Mouse (Mus musculus) CD8-positive naive resting alpha-beta T cell, adult 2 months (primary cell): ENCODE data around the gene Col15a1.

Experiments
- DNase-seq, 2 experiments: peaks; one replicate each; pipeline ENCODE4 v3.0.0; 2022; ENCODE audit warnings: low read depth in 2 of 2, low spot score in 2 of 2

The Col15a1 gene

GRCm38 (mm10) chr4:47347022-47347421 lies 139.1 kb downstream of the Col15a1 start:
- no peak for DNase-seq

GRCm38 (mm10) chr4:47349759-47350158 lies 141.8 kb downstream of the Col15a1 start:
- no peak for DNase-seq

DNA sequence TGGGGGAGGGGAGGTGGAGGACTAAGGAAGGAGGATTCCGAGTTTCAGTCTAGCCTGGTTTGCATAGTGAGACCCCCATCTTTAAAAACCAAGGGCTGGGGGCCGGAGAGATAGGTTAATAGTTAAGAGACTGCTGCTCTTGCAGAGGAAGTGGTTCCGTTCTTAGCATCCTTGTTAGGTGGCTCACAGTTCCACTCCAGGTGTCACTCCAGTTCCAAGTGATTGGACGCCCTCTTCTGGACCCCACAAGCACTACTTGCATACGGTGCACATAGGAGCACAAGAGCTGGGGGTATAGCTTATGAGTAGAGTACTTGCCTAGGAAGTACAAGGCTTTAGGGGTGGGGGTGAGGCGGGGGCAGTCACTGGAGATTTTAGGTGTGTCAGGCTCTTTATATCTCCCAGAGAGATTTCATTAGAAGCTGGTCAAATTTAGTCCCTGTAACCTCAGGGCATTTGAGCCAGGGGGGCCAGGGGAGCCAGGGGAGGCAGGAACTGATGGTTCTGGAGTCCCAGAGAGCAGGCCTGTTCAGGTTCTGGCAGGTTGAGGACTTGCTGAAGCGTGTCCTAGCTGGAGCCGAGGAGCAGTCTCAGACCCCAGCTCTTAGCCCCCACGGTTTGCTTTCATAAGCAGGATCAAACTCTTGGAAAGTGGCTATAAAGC lies 143.6 kb downstream of the Col15a1 start:
- DNase-seq, result peak; percentile 50 to 70

- peak; percentile 26 to 41 for DNase-seq
Observed at GRCm38 (mm10) chr4:47352061-47352661, 144.2 kb downstream of the Col15a1 start.

- peak; percentile 90 to 93 for DNase-seq
Observed at GRCm38 (mm10) chr4:47352803-47353388, 144.9 kb downstream of the Col15a1 start, which contains the start of gene Tgfbr1. Gene Tgfbr1 (plus strand): TSS chr4:47353222.

- DNase-seq, result peak in 1 of 2 experiments; percentile 21
Observed at GRCm38 (mm10) chr4:47353416-47354111, 145.6 kb downstream of the Col15a1 start.

GRCm38 (mm10) chr4:47354304-47354703 lies 146.3 kb downstream of the Col15a1 start:
- no peak for DNase-seq

- DNase-seq, result no peak
Observed at GRCm38 (mm10) chr4:47362662-47363061, 154.7 kb downstream of the Col15a1 start.
